ENCODE assay signal across 13 mouse cellular contexts in the genomic region with DNA sequence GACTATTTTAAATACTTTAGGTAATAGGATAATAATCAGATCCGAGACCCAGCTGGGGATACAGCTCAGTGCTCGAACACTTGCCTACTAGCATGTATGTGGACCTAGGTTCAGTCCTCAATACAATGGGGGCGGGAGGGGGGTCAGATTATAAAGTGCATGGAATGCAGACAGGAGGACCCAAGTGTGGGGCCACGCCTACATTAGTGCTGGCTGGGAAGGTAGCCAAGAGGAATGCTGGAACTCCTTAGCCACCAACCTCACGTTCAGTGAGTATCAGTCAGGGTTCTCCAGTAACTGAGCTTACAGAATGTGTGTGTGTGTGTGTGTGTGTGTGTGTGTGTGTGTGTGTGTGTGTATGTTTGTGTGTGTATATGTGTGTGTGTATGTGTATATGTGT. TPM values are rescaled to one million over a fixed set of nuclear protein-coding genes. Genes with fewer than 3 reads are reported as not detected.
A peak's percentile ranks its signal among the peaks of the same experiment; 100 is the strongest.
DNase-seq lines count a peak whose midpoint lies in the region; ATAC-seq and TF ChIP-seq lines count a peak whose summit lies in the region.
"Had no signal": no experiment of that assay in that cellular context is flagged by ENCODE, and none has a peak within 500 bp of the region (broad histone marks: within the 10 kb centered on the region; RNA-seq: fewer than 3 reads in every experiment).

No protein-coding gene starts in this region.

- 0 out of 2 replicates have a peak overlapping the region, but pooled peaks have one; percentile 16 for H3K27ac ChIP-seq in embryonic facial prominence, embryonic 13.5 days
- no peak overlapping the region for H3K27ac ChIP-seq in embryonic facial prominence, embryonic 10.5 days (replicated peaks)
- no peak overlapping the region for H3K27ac ChIP-seq in intestine, embryonic 15.5 days
- peak overlapping the region; percentile 83 for H3K27ac ChIP-seq in lung, embryonic 15.5 days
- no peak overlapping the region for H3K27ac ChIP-seq in midbrain, postnatal 0 days (ENCODE audit: low read depth, low read length)
- H3K27ac ChIP-seq: left cerebral cortex, adult 2 months; liver, embryonic 13.5 days had no signal

- H3K9me3 ChIP-seq in embryonic facial prominence, embryonic 13.5 days: no peaks in the 10 kb centered on the region
- no peaks in the 10 kb centered on the region for H3K9me3 ChIP-seq in embryonic facial prominence, embryonic 10.5 days
- no peaks in the 10 kb centered on the region for H3K9me3 ChIP-seq in intestine, embryonic 15.5 days
- no peaks in the 10 kb centered on the region for H3K9me3 ChIP-seq in lung, embryonic 15.5 days
- H3K9me3 ChIP-seq in midbrain, postnatal 0 days (ENCODE audit: low read length): no peaks in the 10 kb centered on the region
- H3K9me3 ChIP-seq: liver, embryonic 13.5 days had no signal

- H3K36me3 ChIP-seq in embryonic facial prominence, embryonic 13.5 days: peaks cover 34% of the 10 kb centered on the region
- peaks cover 46% of the 10 kb centered on the region for H3K36me3 ChIP-seq in embryonic facial prominence, embryonic 10.5 days (replicated peaks)
- peaks cover 7% of the 10 kb centered on the region; the same call in 1 of the 2 replicates for H3K36me3 ChIP-seq in intestine, embryonic 15.5 days
- peaks cover 27% of the 10 kb centered on the region for H3K36me3 ChIP-seq in lung, embryonic 15.5 days
- peaks cover 29% of the 10 kb centered on the region for H3K36me3 ChIP-seq in midbrain, postnatal 0 days (ENCODE audit: insufficient read depth, low read length)

- no peak for DNase-seq in embryonic facial prominence, embryonic 10.5 days (ENCODE audit: low spot score)
- DNase-seq in 3T3-L1 (ENCODE audit: low read depth, low spot score): peak; percentile 74
- DNase-seq in layer of hippocampus, postnatal 25 days (ENCODE audit: extremely low spot score in 1 of 2, low spot score in 1 of 2): no peak
- no peak for DNase-seq in midbrain, postnatal 0 days (ENCODE audit: low spot score)
- no peak for DNase-seq in B cell, adult 2 months
- DNase-seq: cerebellum, postnatal 25 days; liver, embryonic 13.5 days had no signal

- H3K4me2 ChIP-seq in embryonic facial prominence, embryonic 13.5 days: no peak overlapping the region
- H3K4me2 ChIP-seq in intestine, embryonic 15.5 days (replicated peaks): no peak overlapping the region
- H3K4me2 ChIP-seq in lung, embryonic 15.5 days: no peak overlapping the region
- H3K4me2 ChIP-seq in midbrain, postnatal 0 days (ENCODE audit: low read depth, low read length, poor library complexity, severe bottlenecking): no peak overlapping the region
- H3K4me2 ChIP-seq: liver, embryonic 13.5 days had no signal

- TF ChIP-seq CTCF in midbrain, postnatal 0 days (IDR thresholded peaks at IDR 0.05): no peak

- H3K9ac ChIP-seq in embryonic facial prominence, embryonic 13.5 days: no peak overlapping the region
- H3K9ac ChIP-seq in intestine, embryonic 15.5 days: no peak overlapping the region
- no peak overlapping the region for H3K9ac ChIP-seq in lung, embryonic 15.5 days
- no peak overlapping the region for H3K9ac ChIP-seq in midbrain, postnatal 0 days (replicated peaks; ENCODE audit: low read length, poor library complexity, severe bottlenecking)
- H3K9ac ChIP-seq: liver, embryonic 13.5 days had no signal

- WGBS in embryonic facial prominence, embryonic 13.5 days: 48% methylated on average over 5 of the region's 5 CpGs
- 82% methylated on average over 5 of the region's 5 CpGs for WGBS in embryonic facial prominence, embryonic 10.5 days
- WGBS in intestine, embryonic 15.5 days: 52% methylated on average over 5 of the region's 5 CpGs
- 29% methylated on average over 5 of the region's 5 CpGs for WGBS in lung, embryonic 15.5 days
- WGBS in midbrain, postnatal 0 days: 85% methylated on average over 5 of the region's 5 CpGs

- no peak for ATAC-seq in embryonic facial prominence, embryonic 13.5 days (ENCODE audit: insufficient number of reproducible peaks, insufficient read depth, low FRiP score, low TSS enrichment, low read depth)
- ATAC-seq in intestine, embryonic 15.5 days: peak; percentile 75
- peak; percentile 79 for ATAC-seq in lung, embryonic 15.5 days (ENCODE audit: borderline replicate concordance, extremely low read depth, low FRiP score, low TSS enrichment)
- ATAC-seq in midbrain, postnatal 0 days (ENCODE audit: low FRiP score): no peak
- ATAC-seq: Patski had no signal

- H3K4me3 ChIP-seq in embryonic facial prominence, embryonic 13.5 days: no peak overlapping the region
- no peak overlapping the region for H3K4me3 ChIP-seq in embryonic facial prominence, embryonic 10.5 days
- no peak overlapping the region for H3K4me3 ChIP-seq in intestine, embryonic 15.5 days (replicated peaks)
- H3K4me3 ChIP-seq in lung, embryonic 15.5 days: no peak overlapping the region
- H3K4me3 ChIP-seq in midbrain, postnatal 0 days (ENCODE audit: low read depth, low read length): no peak overlapping the region
- H3K4me3 ChIP-seq: erythroblast, embryonic 14.5 days; left cerebral cortex, adult 2 months; liver, embryonic 13.5 days had no signal

- peaks cover 14% of the 10 kb centered on the region for H3K4me1 ChIP-seq in embryonic facial prominence, embryonic 13.5 days
- H3K4me1 ChIP-seq in embryonic facial prominence, embryonic 10.5 days: peaks cover 2% of the 10 kb centered on the region; the same call in 1 of the 2 replicates
- peaks cover 9% of the 10 kb centered on the region for H3K4me1 ChIP-seq in intestine, embryonic 15.5 days (replicated peaks)
- H3K4me1 ChIP-seq in lung, embryonic 15.5 days: peaks cover 25% of the 10 kb centered on the region
- H3K4me1 ChIP-seq in midbrain, postnatal 0 days (ENCODE audit: insufficient read depth, low read length): no peaks in the 10 kb centered on the region

- no peaks in the 10 kb centered on the region for H3K27me3 ChIP-seq in embryonic facial prominence, embryonic 13.5 days
- no peaks in the 10 kb centered on the region for H3K27me3 ChIP-seq in embryonic facial prominence, embryonic 10.5 days (replicated peaks; ENCODE audit: low read depth, poor library complexity, severe bottlenecking)
- no peaks in the 10 kb centered on the region for H3K27me3 ChIP-seq in intestine, embryonic 15.5 days (replicated peaks)
- H3K27me3 ChIP-seq in lung, embryonic 15.5 days: no peaks in the 10 kb centered on the region
- no peaks in the 10 kb centered on the region for H3K27me3 ChIP-seq in midbrain, postnatal 0 days (ENCODE audit: insufficient read depth, low read length)
- H3K27me3 ChIP-seq: liver, embryonic 13.5 days; Patski had no signal

RNA-seq across cellular contexts. Expression of a gene that starts 8.2 kb away (rescaled TPM):
- polyA plus RNA-seq in embryonic facial prominence, embryonic 13.5 days (2015; fragmentation: Nextera tagmentation; extraction: Ambion mirVana): 9.0 and 10.0 TPM in 2 replicates
- polyA plus RNA-seq in embryonic facial prominence, embryonic 10.5 days (2016; fragmentation: Nextera tagmentation; extraction: Ambion mirVana): 12.4 and 13.0 TPM in 2 replicates
- polyA plus RNA-seq in intestine, embryonic 15.5 days (2015; fragmentation: Nextera tagmentation; extraction: Ambion mirVana): 9.5 and 10.2 TPM in 2 replicates
- polyA plus RNA-seq in lung, embryonic 15.5 days (2015; fragmentation: Nextera tagmentation; extraction: Ambion mirVana): 12.1 and 13.0 TPM in 2 replicates
- 10 to 100 TPM; 37.0 to 42.9 TPM for total RNA-seq in layer of hippocampus, postnatal 25 days (2021)
- total RNA-seq in midbrain, postnatal 0 days (2014; rRNA removed): 45.3 and 47.1 TPM in 2 replicates
- polyA plus RNA-seq in midbrain, postnatal 0 days (2015; fragmentation: Nextera tagmentation; extraction: Ambion mirVana): 20.1 and 22.7 TPM in 2 replicates

RNA-seq across cellular contexts. Expression of a gene that starts 27.4 kb away (rescaled TPM):
- polyA plus RNA-seq in embryonic facial prominence, embryonic 13.5 days (2015; fragmentation: Nextera tagmentation; extraction: Ambion mirVana): 2.4 and 2.7 TPM in 2 replicates
- 2.0 and 2.4 TPM in 2 replicates for polyA plus RNA-seq in embryonic facial prominence, embryonic 10.5 days (2016; fragmentation: Nextera tagmentation; extraction: Ambion mirVana)
- polyA plus RNA-seq in intestine, embryonic 15.5 days (2015; fragmentation: Nextera tagmentation; extraction: Ambion mirVana): 1.2 and 1.3 TPM in 2 replicates
- polyA plus RNA-seq in lung, embryonic 15.5 days (2015; fragmentation: Nextera tagmentation; extraction: Ambion mirVana): 2.4 and 2.8 TPM in 2 replicates
- 1 to 10 TPM; 8.1 to 8.5 TPM for total RNA-seq in layer of hippocampus, postnatal 25 days (2021)
- 6.1 and 11.0 TPM in 2 replicates for total RNA-seq in midbrain, postnatal 0 days (2014; rRNA removed)
- polyA plus RNA-seq in midbrain, postnatal 0 days (2015; fragmentation: Nextera tagmentation; extraction: Ambion mirVana): 7.8 and 8.4 TPM in 2 replicates

RNA-seq across cellular contexts. Expression of a gene that starts 29.8 kb away (rescaled TPM):
- 42.6 and 44.5 TPM in 2 replicates for polyA plus RNA-seq in embryonic facial prominence, embryonic 13.5 days (2015; fragmentation: Nextera tagmentation; extraction: Ambion mirVana)
- polyA plus RNA-seq in embryonic facial prominence, embryonic 10.5 days (2016; fragmentation: Nextera tagmentation; extraction: Ambion mirVana): 61.7 and 62.1 TPM in 2 replicates
- 24.5 and 29.5 TPM in 2 replicates for polyA plus RNA-seq in intestine, embryonic 15.5 days (2015; fragmentation: Nextera tagmentation; extraction: Ambion mirVana)
- 45.7 and 46.5 TPM in 2 replicates for polyA plus RNA-seq in lung, embryonic 15.5 days (2015; fragmentation: Nextera tagmentation; extraction: Ambion mirVana)
- total RNA-seq in layer of hippocampus, postnatal 25 days (2021): 1 to 10 TPM; 1.2 to 1.3 TPM
- 2.6 and 3.3 TPM in 2 replicates for total RNA-seq in midbrain, postnatal 0 days (2014; rRNA removed)
- polyA plus RNA-seq in midbrain, postnatal 0 days (2015; fragmentation: Nextera tagmentation; extraction: Ambion mirVana): 4.2 and 5.8 TPM in 2 replicates

RNA-seq across cellular contexts. Expression of a gene that starts 30.1 kb away (rescaled TPM):
- polyA plus RNA-seq in embryonic facial prominence, embryonic 13.5 days (2015; fragmentation: Nextera tagmentation; extraction: Ambion mirVana): 78.7 and 80.7 TPM in 2 replicates
- polyA plus RNA-seq in embryonic facial prominence, embryonic 10.5 days (2016; fragmentation: Nextera tagmentation; extraction: Ambion mirVana): 72.6 and 77.7 TPM in 2 replicates
- polyA plus RNA-seq in intestine, embryonic 15.5 days (2015; fragmentation: Nextera tagmentation; extraction: Ambion mirVana): 73.1 and 79.8 TPM in 2 replicates
- polyA plus RNA-seq in lung, embryonic 15.5 days (2015; fragmentation: Nextera tagmentation; extraction: Ambion mirVana): 85.7 and 86.6 TPM in 2 replicates
- 10 to 100 TPM; 13.2 to 17.6 TPM for total RNA-seq in layer of hippocampus, postnatal 25 days (2021)
- total RNA-seq in midbrain, postnatal 0 days (2014; rRNA removed): 8.8 and 16.8 TPM in 2 replicates
- polyA plus RNA-seq in midbrain, postnatal 0 days (2015; fragmentation: Nextera tagmentation; extraction: Ambion mirVana): 24.8 and 24.9 TPM in 2 replicates

RNA-seq across cellular contexts. Expression of a gene that starts 42.0 kb away (rescaled TPM):
- polyA plus RNA-seq in embryonic facial prominence, embryonic 13.5 days (2015; fragmentation: Nextera tagmentation; extraction: Ambion mirVana): 116 and 123 TPM in 2 replicates
- 183 and 189 TPM in 2 replicates for polyA plus RNA-seq in embryonic facial prominence, embryonic 10.5 days (2016; fragmentation: Nextera tagmentation; extraction: Ambion mirVana)
- 165 and 181 TPM in 2 replicates for polyA plus RNA-seq in intestine, embryonic 15.5 days (2015; fragmentation: Nextera tagmentation; extraction: Ambion mirVana)
- 113 TPM in 2 replicates for polyA plus RNA-seq in lung, embryonic 15.5 days (2015; fragmentation: Nextera tagmentation; extraction: Ambion mirVana)
- total RNA-seq in layer of hippocampus, postnatal 25 days (2021): 10 to 100 TPM; 42.0 to 45.7 TPM
- 46.5 and 53.8 TPM in 2 replicates for total RNA-seq in midbrain, postnatal 0 days (2014; rRNA removed)
- 93.9 and 106 TPM in 2 replicates for polyA plus RNA-seq in midbrain, postnatal 0 days (2015; fragmentation: Nextera tagmentation; extraction: Ambion mirVana)

Comparison
In these comparisons a context has a peak if more than half of its experiments do, and no peak if none do; other contexts are left out.
1. H3K27ac ChIP-seq: peak in embryonic facial prominence, embryonic 13.5 days (single experiment) and lung, embryonic 15.5 days (single experiment); none in embryonic facial prominence, embryonic 10.5 days (single experiment), intestine, embryonic 15.5 days (single experiment) and midbrain, postnatal 0 days (single experiment).
2. ATAC-seq: peak in intestine, embryonic 15.5 days (single experiment) and lung, embryonic 15.5 days (single experiment); none in embryonic facial prominence, embryonic 13.5 days (single experiment) and midbrain, postnatal 0 days (single experiment).